Mouse (Mus musculus): ENCODE measurements around the gene Mid1.
A peak's percentile ranks its signal among the peaks of the same experiment; 100 is the strongest.
"Not testable (repeated sequence)": the region's sequence is repeated elsewhere in the genome, so short reads cannot be mapped to it uniquely, and the experiment has no call there.

Mid1 gene

DNA sequence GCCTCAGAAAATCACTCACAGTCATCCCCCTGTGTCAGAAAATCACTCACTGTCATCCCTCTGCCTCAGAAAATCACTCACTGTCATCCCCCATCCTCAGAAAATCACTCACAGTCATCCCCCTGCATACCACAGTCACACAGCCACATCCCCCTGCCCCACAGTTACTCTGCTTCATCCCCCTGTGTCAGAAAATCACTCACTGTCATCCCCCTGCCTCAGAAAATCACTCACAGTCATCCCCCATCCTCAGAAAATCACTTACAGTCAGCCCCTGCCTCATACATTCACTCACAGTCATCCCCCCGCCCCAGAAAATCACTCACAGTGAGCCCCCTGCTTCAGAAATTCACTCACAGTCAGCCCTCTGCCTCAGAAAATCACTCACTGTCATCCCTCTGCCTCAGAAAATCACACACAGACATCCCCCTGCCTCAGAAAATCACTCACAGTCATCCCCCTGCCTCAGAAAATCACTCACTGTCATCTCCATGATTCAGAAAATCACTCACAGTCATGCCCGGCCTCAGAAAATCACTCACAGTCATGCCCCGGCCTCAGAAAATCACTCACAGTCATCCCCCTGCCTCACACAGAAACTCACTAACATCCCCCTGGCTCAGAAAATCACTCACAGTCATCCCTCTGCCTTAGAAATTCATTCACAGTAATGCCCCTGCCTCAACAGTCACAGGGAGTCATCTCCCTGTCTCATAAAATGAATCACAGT is 315.1 kb downstream of the Mid1 start:
- not testable (repeated sequence) for DNase-seq (ENCODE audit: low read depth, low spot score)

DNA sequence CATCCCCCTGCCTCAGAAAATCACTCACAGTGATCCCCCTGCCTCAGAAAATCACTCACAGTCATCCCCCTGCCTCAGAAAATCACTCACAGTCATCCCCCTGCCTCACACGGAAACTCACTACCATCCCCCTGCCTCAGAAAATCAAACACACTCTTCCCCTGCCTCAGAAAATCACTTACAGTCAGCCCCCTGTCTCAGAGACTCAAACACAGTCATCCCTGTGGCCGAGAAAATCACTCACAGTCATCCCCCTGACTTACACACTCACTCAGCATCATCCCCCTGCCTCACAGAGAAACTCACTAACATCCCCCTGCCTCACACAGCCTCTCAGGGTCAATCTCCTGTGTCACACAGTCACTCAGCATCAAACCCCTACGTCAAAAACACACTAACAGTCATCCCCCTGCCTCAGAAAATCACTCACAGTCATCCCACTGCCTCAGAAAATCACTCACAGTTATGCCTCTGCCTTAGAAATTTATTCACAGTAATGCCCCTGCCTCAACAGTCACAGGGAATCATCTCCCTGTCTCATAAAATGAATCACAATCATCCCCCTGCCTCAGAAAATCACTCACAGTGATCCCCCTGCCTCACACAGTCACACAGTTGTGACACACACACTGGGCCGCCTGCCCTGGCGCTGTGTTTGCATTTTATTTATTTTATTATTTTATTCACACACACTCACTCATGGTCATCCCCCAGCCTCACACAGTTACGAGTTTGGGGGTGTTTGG is 315.8 kb downstream of the Mid1 start:
- DNase-seq (ENCODE audit: low read depth, low spot score): not testable (repeated sequence)

DNA sequence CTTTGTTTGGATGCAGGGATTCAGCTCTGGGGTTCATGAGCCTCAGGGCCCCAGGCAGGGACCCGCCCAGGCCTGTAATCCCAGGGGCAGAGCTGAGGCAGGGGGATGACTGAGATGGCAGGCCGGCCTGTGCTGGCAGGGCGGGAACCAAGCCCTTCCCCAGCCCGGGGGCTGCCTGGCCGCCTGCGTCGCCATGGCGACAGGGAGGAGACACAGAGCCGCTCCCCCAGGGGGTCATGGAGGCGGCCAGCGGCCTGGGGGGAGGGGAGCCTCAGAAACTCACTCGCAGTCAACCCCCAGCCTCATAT is 316.3 kb downstream of the Mid1 start:
- DNase-seq (ENCODE audit: low read depth, low spot score): not testable (repeated sequence)

DNA sequence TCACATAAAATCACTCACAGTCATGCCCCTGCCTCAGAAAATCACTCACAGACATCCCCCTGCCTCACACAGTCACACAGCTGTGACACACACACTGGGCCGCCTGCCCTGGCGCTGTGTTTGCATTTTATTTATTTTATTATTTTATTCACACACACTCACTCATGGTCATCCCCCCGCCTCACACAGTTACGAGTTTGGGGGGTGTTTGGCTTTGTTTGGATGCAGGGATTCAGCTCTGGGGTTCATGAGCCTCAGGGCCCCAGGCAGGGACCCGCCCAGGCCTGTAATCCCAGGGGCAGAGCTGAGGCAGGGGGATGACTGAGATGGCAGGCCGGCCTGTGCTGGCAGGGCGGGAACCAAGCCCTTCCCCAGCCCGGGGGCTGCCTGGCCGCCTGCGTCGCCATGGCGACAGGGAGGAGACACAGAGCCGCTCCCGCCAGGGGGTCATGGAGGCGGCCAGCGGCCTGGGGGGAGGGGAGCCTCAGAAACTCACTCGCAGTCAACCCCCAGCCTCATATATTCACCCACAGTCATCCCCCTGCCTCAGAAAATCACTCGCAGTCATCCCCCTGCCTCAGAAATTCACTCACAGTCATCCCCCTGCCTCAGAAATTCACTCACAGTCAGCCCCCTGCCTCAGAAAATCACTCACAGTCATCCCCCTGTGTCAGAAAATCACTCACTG is 317.7 kb downstream of the Mid1 start:
- DNase-seq (ENCODE audit: low read depth, low spot score): not testable (repeated sequence)

DNA sequence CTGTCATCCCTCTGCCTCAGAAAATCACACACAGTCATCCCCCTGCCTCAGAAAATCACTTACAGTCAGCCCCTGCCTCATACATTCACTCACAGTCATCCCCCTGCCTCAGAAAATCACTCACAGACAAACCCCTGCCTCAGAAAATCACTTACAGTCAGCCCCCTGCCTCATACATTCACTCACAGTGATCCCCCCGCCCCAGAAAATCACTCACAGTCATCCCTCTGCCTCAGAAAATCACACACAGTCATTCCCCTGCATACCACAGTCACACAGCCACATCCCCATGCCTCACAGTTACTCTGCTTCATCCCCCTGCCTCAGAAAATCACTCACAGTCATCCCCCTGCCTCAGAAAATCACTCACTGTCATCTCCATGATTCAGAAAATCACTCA is 318.5 kb downstream of the Mid1 start:
- not testable (repeated sequence) for DNase-seq (ENCODE audit: low read depth, low spot score)

DNA sequence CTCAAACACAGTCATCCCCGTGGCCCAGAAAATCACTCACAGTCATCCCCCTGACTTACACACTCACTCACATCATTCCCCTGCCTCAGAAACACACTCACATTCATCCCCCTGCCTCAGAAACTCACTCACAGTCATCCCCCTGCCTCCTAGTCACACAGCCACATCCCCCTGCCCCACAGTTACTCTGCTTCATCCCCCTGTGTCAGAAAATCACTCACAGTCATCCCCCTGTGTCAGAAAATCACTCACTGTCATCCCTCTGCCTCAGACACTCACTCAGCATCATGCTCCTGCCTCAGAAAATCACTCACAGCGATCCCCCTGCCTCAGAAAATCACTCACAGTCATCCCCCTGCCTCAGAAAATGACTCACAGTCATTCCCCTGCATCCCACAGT is 319.2 kb downstream of the Mid1 start:
- not testable (repeated sequence) for DNase-seq (ENCODE audit: low read depth, low spot score)

DNA sequence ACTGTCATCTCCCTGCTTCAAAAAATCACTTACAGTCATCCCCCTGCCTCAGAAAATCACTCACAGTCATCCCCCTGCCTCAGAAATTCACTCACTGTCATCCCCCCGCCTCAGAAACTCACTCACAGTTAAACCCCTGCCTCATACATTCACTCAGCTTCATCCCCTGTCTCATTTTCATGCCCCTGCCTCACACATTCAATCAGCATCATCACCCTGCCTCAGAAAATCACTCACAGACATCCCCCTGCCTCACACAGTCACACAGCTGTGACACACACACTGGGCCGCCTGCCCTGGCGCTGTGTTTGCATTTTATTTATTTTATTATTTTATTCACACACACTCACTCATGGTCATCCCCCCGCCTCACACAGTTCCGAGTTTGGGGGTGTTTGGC is 319.8 kb downstream of the Mid1 start:
- DNase-seq (ENCODE audit: low read depth, low spot score): not testable (repeated sequence)

DNA sequence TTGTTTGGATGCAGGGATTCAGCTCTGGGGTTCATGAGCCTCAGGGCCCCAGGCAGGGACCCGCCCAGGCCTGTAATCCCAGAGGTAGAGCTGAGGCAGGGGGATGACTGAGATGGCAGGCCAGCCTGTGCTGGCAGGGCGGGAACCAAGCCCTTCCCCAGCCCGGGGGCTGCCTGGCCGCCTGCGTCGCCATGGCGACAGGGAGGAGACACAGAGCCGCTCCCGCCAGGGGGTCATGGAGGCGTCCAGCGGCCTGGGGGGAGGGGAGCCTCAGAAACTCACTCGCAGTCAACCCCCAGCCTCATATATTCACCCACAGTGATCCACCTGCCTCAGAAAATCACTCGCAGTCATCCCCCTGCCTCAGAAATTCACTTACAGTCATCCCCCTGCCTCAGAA is 320.2 kb downstream of the Mid1 start:
- DNase-seq (ENCODE audit: low read depth, low spot score): not testable (repeated sequence)

DNA sequence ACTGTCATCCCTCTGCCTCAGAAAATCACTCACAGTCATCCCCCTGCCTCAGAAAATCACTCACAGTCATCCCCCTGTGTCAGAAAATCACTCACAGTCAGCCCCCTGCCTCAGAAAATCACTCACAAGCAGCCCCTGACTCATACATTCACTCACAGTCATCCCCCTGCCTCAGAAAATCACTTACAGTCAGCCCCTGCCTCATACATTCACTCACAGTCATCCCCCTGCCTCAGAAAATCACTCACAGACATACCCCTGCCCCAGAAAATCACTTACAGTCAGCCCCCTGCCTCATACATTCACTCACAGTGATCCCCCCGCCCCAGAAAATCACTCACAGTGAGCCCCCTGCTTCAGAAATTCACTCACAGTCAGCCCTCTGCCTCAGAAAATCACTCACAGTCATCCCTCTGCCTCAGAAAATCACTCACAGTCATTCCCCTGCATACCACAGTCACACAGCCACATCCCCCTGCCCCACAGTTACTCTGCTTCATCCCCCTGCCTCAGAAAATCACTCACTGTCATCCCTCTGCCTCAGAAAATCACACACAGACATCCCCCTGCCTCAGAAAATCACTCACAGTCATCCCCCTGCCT is 320.8 kb downstream of the Mid1 start:
- DNase-seq (ENCODE audit: low read depth, low spot score): not testable (repeated sequence)

DNA sequence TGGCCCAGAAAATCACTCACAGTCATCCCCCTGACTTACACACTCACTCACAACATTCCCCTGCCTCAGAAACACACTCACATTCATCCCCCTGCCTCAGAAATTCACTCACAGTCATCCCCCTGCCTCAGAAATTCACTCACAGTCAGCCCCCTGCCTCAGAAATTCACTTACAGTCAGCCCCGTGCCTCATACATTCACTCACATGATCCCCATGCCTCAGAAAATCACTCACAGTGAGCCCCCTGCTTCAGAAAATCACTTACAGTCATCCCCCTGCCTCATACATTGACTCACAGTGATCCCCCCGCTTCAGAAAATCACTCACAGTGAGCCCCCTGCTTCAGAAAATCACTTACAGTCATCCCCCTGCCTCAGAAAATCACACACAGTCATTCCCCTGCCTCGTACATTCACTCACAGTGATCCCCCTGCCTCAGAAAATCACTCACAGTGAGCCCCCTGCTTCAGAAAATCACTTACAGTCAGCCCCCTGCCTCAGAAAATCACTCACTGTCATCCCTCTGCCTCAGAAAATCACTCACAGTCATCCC is 321.8 kb downstream of the Mid1 start:
- DNase-seq (ENCODE audit: low read depth, low spot score): not testable (repeated sequence)

DNA sequence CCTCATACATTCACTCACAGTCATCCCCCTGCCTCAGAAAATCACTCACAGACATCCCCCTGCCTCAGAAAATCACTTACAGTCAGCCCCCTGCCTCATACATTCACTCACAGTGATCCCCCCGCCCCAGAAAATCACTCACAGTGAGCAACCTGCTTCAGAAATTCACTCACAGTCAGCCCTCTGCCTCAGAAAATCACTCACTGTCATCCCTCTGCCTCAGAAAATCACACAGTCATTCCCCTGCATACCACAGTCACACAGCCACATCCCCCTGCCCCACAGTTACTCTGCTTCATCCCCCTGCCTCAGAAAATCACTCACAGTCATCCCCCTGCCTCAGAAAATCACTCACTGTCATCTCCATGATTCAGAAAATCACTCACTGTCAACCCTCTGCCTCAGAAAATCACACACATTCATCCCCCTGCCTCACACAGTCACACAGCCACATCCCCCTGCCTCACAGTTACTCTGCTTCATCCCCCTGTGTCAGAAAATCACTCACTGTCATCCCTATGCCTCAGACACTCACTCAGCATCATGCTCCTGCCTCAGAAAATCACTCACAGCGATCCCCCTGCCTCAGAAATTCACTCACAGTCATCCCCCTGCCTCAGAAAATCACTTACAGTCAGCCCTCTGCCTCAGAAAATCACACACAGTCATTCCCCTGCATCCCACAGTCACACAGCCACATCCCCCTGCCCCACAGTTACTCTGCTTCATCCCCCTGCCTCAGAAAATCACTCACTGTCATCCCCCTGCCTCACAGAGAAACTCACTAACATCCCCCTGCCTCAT is 322.6 kb downstream of the Mid1 start:
- not testable (repeated sequence) for DNase-seq (ENCODE audit: low read depth, low spot score)

DNA sequence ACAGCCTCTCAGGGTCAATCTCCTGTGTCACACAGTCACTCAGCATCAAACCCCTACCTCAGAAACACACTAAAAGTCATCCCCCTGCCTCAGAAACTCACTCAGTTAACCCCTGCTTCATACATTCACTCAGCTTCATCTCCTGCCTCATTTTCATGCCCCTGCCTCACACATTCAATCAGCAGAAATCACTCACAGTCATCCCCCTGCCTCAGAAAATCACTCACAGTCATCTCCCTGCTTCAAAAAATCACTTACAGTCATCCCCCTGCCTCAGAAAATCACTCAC is 323.1 kb downstream of the Mid1 start:
- not testable (repeated sequence) for DNase-seq (ENCODE audit: low read depth, low spot score)

DNA sequence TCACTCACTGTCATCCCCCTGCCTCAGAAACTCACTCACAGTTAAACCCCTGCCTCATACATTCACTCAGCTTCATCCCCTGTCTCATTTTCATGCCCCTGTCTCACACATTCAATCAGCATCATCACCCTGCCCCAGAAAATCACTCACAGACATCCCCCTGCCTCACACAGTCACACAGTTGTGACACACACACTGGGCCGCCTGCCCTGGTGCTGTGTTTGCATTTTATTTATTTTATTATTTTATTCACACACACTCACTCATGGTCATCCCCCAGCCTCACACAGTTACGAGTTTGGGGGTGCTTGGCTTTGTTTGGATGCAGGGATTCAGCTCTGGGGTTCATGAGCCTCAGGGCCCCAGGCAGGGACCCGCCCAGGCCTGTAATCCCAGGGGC is 323.6 kb downstream of the Mid1 start:
- not testable (repeated sequence) for DNase-seq (ENCODE audit: low read depth, low spot score)

DNA sequence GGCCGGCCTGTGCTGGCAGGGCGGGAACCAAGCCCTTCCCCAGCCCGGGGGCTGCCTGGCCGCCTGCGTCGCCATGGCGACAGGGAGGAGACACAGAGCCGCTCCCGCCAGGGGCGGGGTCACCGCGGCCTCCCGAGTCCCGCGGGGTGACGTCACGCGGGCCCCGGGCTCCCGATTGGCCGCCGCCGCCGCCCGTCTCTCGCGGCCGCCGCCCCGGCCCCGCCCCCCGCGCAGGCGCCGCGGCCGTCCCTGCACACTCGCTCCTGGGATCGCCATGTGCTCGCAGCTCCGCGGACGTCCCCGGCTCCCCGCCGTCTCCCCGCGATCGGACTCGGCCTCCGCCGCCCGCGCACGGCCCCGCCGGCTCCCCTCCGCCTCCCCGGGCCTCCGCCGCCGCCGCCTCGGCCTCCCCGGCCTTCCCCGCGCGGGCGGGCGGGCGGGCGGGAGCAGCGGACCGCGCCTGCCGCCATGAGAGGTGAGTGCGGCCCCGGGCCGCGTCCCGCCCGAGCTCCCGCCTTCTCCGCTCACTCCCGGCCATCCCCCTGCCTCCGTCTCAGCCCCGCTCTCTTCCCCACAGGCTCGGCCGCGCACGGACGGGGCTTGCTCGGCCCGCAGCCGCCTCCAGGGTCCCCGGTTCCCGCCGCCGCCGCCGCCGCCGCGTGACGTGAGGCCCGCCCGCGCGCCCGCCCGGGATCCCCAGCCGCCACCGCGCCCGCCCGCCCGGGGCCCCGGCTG is 324.2 kb downstream of the Mid1 start, which contains the start of gene Gm21887:
Gene Gm21887, plus strand, starts transcription at position 644 of the 735 bp plus-strand sequence.
- DNase-seq (ENCODE audit: low read depth, low spot score): peak; percentile 100

DNA sequence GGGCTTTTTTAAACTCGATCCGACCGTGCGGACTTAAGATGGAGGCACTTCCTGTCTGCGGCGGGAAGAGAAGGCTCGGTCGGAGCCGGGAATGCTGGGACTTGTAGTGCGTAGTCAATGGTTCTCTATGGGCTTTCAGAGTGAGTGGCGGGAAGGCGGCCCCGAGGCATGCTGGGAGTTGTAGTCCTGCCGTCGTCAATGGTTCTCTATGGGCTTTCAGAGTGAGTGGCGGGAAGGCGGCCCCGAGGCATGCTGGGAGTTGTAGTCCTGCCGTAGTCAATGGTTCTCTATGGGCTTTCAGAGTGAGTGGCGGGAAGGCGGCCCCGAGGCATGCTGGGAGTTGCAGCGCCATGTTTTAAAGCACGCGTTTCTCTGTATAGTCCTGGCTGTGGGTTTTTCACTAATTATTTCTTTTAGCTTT is 324.8 kb downstream of the Mid1 start:
- DNase-seq (ENCODE audit: low read depth, low spot score): peak; percentile 100

DNA sequence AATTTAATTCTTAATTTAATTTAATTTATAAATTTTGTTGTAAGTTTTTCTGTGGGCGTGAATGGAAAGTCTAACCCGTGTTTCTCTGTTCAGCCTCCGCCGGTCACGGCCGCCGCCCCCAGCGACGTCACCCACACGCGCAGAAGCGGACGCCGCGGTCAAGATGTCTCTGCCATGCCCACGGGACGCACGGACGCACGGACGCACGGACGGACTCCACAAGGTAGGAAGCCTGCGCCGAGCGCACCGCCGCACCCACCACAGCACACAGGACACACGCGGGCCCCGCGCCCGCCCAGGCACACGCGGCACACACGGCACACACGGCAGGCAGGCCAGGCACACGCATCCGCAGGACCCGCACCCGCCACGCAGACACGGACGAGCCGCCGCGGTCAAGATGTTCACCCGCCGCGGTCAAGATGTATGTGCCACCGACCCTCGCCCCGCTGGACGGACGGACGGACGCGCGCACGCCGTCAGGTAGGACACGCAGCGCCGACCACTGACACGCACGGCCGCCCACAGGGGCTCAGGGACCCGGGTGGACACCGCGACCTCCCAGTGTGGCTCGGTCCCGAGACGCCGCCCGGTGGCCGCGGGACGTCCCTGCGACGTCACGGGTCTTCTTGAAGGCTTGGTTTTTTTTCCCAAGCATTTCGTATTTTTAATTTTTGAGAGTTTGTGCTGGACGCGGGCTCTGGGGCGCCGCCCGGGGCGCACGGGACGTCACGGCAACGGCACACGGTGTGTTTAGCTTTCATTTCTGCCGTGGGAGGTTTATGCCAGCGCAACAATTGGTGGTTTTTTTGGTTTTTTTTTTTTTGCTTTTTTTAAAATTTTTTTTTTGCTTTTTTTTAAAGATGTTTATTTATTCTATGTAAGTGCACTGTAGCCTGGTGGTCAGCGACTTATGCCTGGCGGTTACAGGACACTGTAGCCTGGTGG is 325.9 kb downstream of the Mid1 start:
- peak; percentile 93 for DNase-seq (ENCODE audit: low read depth, low spot score)

DNA sequence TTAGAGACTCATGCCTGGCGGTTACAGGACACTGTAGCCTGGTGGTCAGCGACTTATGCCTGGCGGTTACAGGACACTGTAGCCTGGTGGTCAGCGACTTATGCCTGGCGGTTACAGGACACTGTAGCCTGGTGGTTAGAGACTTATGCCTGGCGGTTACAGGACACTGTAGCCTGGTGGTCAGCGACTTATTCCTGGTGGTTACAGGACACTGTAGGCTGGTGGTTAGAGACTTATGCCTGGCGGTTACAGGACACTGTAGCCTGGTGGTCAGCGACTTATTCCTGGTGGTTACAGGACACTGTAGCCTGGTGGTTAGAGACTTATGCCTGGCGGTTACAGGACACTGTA is 326.5 kb downstream of the Mid1 start:
- DNase-seq (ENCODE audit: low read depth, low spot score): not testable (repeated sequence)

DNA sequence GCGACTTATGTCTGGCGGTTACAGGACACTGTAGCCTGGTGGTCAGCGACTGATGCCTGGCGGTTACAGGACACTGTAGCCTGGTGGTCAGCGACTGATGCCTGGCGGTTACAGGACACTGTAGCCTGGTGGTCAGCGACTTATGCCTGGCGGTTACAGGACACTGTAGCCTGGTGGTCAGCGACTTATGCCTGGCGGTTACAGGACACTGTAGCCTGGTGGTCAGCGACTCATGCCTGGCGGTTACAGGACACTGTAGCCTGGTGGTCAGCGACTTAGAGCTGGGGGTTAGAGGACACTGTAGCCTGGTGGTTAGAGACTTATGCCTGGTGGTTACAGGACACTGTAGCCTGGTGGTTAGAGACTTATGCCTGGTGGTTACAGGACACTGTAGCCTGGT is 328.4 kb downstream of the Mid1 start:
- not testable (repeated sequence) for DNase-seq (ENCODE audit: low read depth, low spot score)

DNA sequence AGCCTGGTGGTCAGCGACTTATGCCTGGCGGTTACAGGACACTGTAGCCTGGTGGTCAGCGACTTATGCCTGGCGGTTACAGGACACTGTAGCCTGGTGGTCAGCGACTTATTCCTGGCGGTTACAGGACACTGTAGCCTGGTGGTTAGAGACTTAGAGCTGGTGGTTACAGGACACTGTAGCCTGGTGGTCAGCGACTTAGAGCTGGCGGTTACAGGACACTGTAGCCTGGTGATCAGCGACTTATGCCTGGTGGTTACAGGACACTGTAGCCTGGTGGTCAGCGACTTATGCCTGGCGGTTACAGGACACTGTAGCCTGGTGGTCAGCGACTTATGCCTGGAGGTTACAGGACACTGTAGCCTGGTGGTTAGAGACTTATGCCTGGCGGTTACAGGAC is 329.0 kb downstream of the Mid1 start:
- not testable (repeated sequence) for DNase-seq (ENCODE audit: low read depth, low spot score)
